Mouse (Mus musculus) stomach, embryonic 14.5 days (tissue): Measurements from ENCODE around the gene Rasgrf1. TPM values are rescaled to one million over a fixed set of nuclear protein-coding genes. Genes with fewer than 3 reads are reported as not detected.

Source experiments
- ATAC-seq: fragments of 200-750 bp; cut with Nextera tagmentation; 2 replicates; pipeline ENCODE4 v1.8.0; 2017; ENCODE audit warnings: low read depth, moderate TSS enrichment; ENCODE audit not compliant: insufficient number of reproducible peaks, insufficient read depth, low FRiP score
- H3K27ac ChIP-seq: fragments of 300-500 bp; sonication (generic); 2 replicates; pipeline ENCODE4 v1.5.1; 2014; ENCODE audit warnings: mild to moderate bottlenecking, low read length, moderate library complexity, mixed read lengths
- H3K27me3 ChIP-seq: fragments of 300-500 bp; sonication (generic); 2 replicates; pipeline ENCODE4 v1.6.1; 2014; ENCODE audit warnings: low read length, control low read depth, mixed read lengths; ENCODE audit not compliant: control insufficient read depth, insufficient read depth
- H3K36me3 ChIP-seq: fragments of 300-500 bp; sonication (generic); 2 replicates; pipeline ENCODE4 v1.6.1; 2014; ENCODE audit warnings: mild to moderate bottlenecking, control low read depth, low read length, moderate library complexity, mixed read lengths; ENCODE audit not compliant: control insufficient read depth, insufficient read depth
- H3K4me1 ChIP-seq: fragments of 300-500 bp; sonication (generic); 2 replicates; pipeline ENCODE4 v1.6.1; 2014; ENCODE audit warnings: low read length, control low read depth, mixed read lengths; ENCODE audit not compliant: control insufficient read depth, insufficient read depth
- H3K4me2 ChIP-seq: fragments of 300-500 bp; sonication (generic); replicated peaks from 2 replicates; pipeline ENCODE4 v1.6.1; 2014; ENCODE audit warnings: low read depth, low read length, control low read depth
- H3K4me3 ChIP-seq: fragments of 300-500 bp; sonication (generic); 2 replicates; pipeline ENCODE4 v1.5.1; 2014; ENCODE audit warnings: low read depth, low read length, control low read depth
- H3K9ac ChIP-seq: fragments of 300-500 bp; sonication (generic); replicated peaks from 2 replicates; pipeline ENCODE4 v1.6.1; 2014; ENCODE audit warnings: low read depth, mild to moderate bottlenecking, control low read depth, low read length, moderate library complexity, mixed read lengths
- H3K9me3 ChIP-seq: fragments of 300-500 bp; sonication (generic); 2 replicates; pipeline ENCODE4 v1.6.1; 2016; ENCODE audit warnings: low read depth, low read length, control low read depth; ENCODE audit not compliant: control insufficient read depth
- WGBS: fragments of 180-500 bp; shearing (Covaris S2); extraction: QIAGEN DNeasy Blood & Tissue Kit; methylation state at CpG from one replicate; pipeline ENCODE4 v1.1.7; 2014; 5-methylcytosine and 5-hydroxymethylcytosine counted together
- polyA plus RNA-seq: library from polyadenylated mRNA; unstranded; fragments of >200 nt; fragmentation: Nextera tagmentation; extraction: Ambion mirVana; gene quantifications from 2 replicates; pipeline ENCODE4 v1.2.1, GENCODE M21; 2014

Gene Rasgrf1
- polyA plus RNA-seq, 1 experiment from 2014 or later, result 0.46 TPM

DNA sequence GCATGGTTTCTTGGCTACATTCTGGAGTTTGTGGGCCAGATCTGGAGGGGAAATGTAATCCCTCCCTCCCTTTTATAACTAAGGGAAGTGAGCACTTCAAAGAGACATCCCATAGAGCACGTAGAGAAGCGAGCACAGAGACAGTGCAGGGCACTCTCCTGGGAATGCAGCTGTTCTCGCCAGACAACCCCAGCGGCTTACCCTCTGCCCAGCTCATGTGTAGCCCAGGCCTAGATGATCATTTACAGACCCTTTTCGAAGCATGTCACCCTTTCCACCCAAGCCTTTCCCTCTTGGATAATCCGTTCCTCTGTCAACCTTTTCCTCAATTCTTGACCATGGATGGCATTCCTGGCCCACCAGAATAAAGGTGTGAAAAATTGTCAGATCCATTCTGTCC, 106.5 kb downstream of the Rasgrf1 start:
- H3K4me1 ChIP-seq, result no peaks in the 10 kb centered on the region
- no peak overlapping the region for H3K9ac ChIP-seq
- H3K27ac ChIP-seq, result no peak overlapping the region
- no peak for ATAC-seq
- no peaks in the 10 kb centered on the region for H3K27me3 ChIP-seq
- 80% methylated on average over 6 of the region's 6 CpGs for WGBS
- H3K4me2 ChIP-seq, result no peak overlapping the region
- no peaks in the 10 kb centered on the region for H3K9me3 ChIP-seq
- no peak overlapping the region for H3K4me3 ChIP-seq
- H3K36me3 ChIP-seq, result no peaks in the 10 kb centered on the region

DNA sequence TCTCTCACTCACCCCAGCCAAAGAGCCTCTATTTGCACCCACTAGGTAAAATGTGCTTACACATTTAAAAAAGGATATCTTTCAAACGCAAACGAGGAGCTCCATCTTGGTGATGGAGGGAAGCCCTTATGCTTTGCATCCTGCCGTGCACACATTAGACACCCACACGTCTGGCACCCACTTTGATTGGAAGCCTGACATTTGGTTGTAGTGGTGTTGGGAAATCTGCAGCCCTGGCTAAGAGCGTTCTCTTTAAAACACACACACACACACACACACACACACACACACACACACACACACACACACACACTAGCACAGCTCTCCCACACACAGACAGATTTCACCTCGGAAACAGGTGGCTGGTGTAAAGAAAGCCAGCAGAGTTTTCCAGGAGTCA, 111.2 kb downstream of the Rasgrf1 start:
- Histone ChIP-seq H3K36me3 (no peaks in the 10 kb centered on the region), H3K4me3 (no peak overlapping the region), H3K4me1 (no peaks in the 10 kb centered on the region), H3K9ac (no peak overlapping the region), H3K4me2 (no peak overlapping the region), H3K27ac (no peak overlapping the region), H3K27me3 (no peaks in the 10 kb centered on the region), H3K9me3 (no peaks in the 10 kb centered on the region)
- 71% methylated on average over 6 of the region's 6 CpGs for WGBS
- ATAC-seq, result no peak

DNA sequence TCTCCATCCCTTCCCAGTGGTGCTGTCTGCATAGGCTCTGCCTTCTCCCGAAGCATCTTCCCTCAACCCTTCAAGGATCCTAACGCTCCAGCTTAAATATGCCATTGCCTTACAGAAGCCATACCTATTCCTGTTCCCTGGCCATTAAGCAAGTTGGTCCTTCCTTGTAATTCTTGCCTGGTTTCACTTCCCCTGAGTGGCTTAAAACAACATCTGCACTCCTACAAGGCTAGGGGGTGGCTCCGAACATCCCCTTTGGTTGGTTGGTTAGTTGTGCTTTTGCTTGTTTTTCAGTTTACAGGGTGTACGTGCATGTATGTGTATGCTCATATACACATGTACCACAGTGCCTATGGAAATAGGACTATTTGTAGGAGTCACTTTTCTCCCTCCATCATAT, 111.7 kb downstream of the Rasgrf1 start:
- Histone ChIP-seq H3K9ac (no peak overlapping the region), H3K9me3 (no peaks in the 10 kb centered on the region), H3K4me3 (no peak overlapping the region), H3K27ac (no peak overlapping the region), H3K4me2 (no peak overlapping the region), H3K36me3 (no peaks in the 10 kb centered on the region), H3K27me3 (no peaks in the 10 kb centered on the region), H3K4me1 (no peaks in the 10 kb centered on the region)
- WGBS, result 90% methylated on average over 4 of the region's 4 CpGs
- no peak for ATAC-seq

DNA sequence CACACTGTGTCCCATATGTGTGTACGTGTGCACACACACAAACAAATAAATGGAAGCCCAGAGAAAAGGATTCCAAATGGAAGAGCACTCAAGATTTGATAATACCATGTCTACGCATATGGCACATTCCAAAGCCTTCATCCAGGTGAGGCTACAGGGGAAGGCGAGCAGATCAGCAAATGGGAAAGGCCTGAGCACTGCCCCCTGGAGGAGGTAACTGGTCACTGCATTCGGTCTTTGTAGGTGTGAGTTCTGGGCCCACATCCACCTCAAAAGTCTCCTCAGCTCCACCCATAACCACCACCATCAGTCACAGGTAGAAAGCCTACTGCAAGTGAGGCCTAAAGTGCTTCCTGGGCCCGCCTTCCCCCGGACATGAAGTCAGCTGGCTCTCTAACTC, 118.0 kb downstream of the Rasgrf1 start:
- Histone ChIP-seq H3K27me3 (no peaks in the 10 kb centered on the region), H3K9ac (no peak overlapping the region), H3K4me2 (no peak overlapping the region), H3K27ac (no peak overlapping the region), H3K4me3 (no peak overlapping the region), H3K4me1 (no peaks in the 10 kb centered on the region), H3K36me3 (no peaks in the 10 kb centered on the region), H3K9me3 (no peaks in the 10 kb centered on the region)
- WGBS, result 88% methylated on average over 6 of the region's 6 CpGs
- no peak for ATAC-seq

DNA sequence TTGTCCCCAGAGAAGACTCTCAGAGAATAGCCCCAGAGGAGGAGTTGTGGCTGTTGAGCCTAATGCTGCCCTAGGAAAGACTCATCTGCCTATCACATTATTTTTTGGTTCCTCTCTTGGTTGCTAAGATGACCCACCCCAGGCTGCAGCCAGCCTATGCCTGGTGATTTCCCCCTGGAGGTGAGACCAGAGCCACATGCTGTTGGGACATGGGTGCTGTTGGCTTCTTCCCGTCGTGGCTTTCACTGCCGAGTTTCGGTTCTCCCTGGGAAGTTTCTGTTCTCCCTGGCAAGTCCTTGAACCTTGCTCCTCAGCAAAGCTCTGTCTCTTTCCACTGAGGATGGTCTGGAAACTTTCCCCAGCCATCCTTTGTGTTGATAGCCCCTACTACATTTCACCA, 124.2 kb downstream of the Rasgrf1 start:
- ATAC-seq, result no peak
- 75% methylated on average over 4 of the region's 4 CpGs for WGBS
- Histone ChIP-seq H3K9me3 (no peaks in the 10 kb centered on the region), H3K27me3 (no peaks in the 10 kb centered on the region), H3K4me2 (no peak overlapping the region), H3K27ac (no peak overlapping the region), H3K9ac (no peak overlapping the region), H3K36me3 (no peaks in the 10 kb centered on the region), H3K4me1 (no peaks in the 10 kb centered on the region), H3K4me3 (no peak overlapping the region)

DNA sequence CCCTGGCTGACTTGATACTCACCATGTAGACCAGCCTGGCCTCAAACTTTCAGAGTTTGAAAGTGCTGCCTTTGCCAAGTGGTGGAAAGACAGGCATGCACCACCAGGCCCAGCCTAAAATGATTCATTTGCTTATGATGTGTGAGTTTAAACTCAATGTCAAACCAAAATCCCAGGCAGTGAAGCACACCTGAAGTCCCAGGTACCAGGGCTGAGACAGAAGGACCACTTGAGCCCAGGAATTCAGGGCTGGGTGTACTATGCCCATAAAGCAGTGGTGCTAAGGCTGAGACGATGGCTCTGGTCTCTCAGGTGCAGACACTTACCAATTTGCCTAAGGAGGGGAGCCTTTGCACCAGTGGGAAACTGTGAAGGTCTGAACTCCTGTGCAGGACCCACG, 125.5 kb downstream of the Rasgrf1 start:
- Histone ChIP-seq H3K4me2 (no peak overlapping the region), H3K36me3 (no peaks in the 10 kb centered on the region), H3K4me1 (no peaks in the 10 kb centered on the region), H3K27me3 (no peaks in the 10 kb centered on the region), H3K9me3 (no peaks in the 10 kb centered on the region), H3K27ac (no peak overlapping the region), H3K9ac (no peak overlapping the region), H3K4me3 (no peak overlapping the region)
- ATAC-seq, result no peak
- 88% methylated on average over 2 of the region's 2 CpGs for WGBS

DNA sequence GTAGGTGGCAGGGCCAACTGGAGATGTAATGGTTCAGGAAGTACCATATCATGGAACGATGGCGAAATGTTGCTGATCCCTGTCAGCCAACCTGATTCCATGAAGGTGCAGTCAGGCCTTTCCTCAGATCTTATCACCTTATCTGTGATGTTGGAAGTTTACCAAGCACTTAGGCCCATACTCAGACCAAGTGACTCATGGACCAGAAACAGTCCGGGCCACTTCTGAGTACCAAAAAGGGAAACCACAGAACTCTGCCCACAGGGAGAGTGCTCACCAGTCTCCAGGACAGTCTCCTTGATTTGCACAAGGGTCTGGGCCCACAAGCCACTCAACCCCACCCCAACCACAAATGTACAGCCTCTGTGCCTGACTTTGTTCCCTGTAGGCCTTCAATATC, 126.1 kb downstream of the Rasgrf1 start:
- 84% methylated on average over 3 of the region's 3 CpGs for WGBS
- H3K4me1 ChIP-seq, result no peaks in the 10 kb centered on the region
- no peaks in the 10 kb centered on the region for H3K36me3 ChIP-seq
- H3K27me3 ChIP-seq, result no peaks in the 10 kb centered on the region
- H3K4me2 ChIP-seq, result no peak overlapping the region
- no peak overlapping the region for H3K4me3 ChIP-seq
- H3K9me3 ChIP-seq, result no peaks in the 10 kb centered on the region
- H3K9ac ChIP-seq, result no peak overlapping the region
- H3K27ac ChIP-seq, result no peak overlapping the region
- ATAC-seq, result no peak

DNA sequence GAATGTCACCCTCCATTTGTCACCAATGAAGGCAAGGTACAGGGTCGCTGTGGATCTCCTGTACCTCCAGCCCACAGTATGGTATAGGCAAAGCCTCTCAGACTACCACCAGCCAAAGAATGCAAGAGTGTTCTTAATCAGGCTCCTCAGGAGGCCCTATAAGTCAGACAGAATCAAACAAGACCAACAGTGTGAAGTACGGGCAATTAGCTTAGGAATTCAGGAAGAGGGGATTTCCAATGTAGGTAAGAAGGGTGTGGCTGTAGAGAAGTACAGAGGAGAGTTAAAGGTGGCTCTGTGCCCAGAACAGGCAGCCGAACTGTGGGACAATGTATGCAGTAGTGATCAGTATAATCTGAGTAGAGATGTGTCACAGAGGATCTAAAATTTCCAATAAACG, 126.6 kb downstream of the Rasgrf1 start:
- Histone ChIP-seq H3K4me3 (no peak overlapping the region), H3K27ac (no peak overlapping the region), H3K36me3 (no peaks in the 10 kb centered on the region), H3K9ac (no peak overlapping the region), H3K4me2 (no peak overlapping the region), H3K27me3 (no peaks in the 10 kb centered on the region), H3K9me3 (no peaks in the 10 kb centered on the region), H3K4me1 (no peaks in the 10 kb centered on the region)
- peak; percentile 51 for ATAC-seq
- 63% methylated on average over 4 of the region's 4 CpGs for WGBS

DNA sequence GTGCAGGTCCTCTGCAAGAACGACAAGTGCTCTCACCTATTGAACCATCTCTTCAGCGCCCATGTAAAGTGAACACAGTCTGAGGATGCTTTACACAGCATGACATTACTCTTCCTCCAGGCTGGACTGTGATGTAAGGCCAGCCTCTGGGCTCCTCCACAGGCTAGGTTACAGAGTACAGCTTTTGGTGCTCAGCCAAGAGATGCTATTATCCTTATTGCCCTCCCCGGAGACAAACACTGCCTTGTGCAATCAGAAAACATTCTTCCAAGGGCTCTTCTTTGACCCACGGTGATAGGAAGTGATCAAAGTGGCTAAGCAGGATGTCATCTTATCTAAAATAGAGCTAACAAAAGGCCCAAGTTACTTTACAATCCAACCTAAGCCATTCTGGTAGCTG, 128.8 kb downstream of the Rasgrf1 start:
- no peaks in the 10 kb centered on the region for H3K9me3 ChIP-seq
- H3K36me3 ChIP-seq, result no peaks in the 10 kb centered on the region
- no peak overlapping the region for H3K9ac ChIP-seq
- WGBS, result 76% methylated on average over 4 of the region's 4 CpGs
- H3K27ac ChIP-seq, result no peak overlapping the region
- H3K4me3 ChIP-seq, result no peak overlapping the region
- H3K4me1 ChIP-seq, result no peaks in the 10 kb centered on the region
- ATAC-seq, result no peak
- H3K4me2 ChIP-seq, result no peak overlapping the region
- H3K27me3 ChIP-seq, result no peaks in the 10 kb centered on the region
